Mouse (Mus musculus): ENCODE data around the gene Sipa1l1.

DNA sequence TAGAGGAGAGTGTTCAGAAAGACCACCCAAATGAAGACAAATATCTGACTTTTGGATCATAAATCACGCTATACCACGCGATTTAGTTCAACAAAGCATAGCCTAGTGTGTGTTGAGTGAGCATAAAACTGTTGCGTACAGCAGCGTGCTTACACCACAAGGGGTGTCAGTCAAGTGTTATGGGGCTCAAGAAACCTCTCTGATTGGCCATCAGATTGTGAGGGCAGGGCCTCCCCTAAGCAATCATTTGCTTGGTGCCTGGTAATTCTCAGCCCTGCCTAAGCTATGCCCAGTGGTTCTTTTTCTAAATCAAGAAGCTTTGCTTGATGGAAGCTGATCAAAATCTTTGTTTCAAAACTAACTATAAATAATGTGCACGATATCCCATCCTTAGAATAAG, 288.5 kb downstream of the Sipa1l1 start:
- TF ChIP-seq POLR2A (IDR thresholded peaks at IDR 0.05; ENCODE audit: insufficient read depth, low read depth, low read length) (no peak), CTCF (IDR thresholded peaks at IDR 0.05; ENCODE audit: insufficient read depth, low read depth, low read length) (no peak)
